Mouse (Mus musculus) MEL (cell line): ENCODE data around the gene Htr5b. TPM values are rescaled to one million over a fixed set of nuclear protein-coding genes. Genes with fewer than 3 reads are reported as not detected.

ENCODE experiments used
- DNase-seq: peaks from one replicate; pipeline ENCODE4 v3.0.0; 2011; ENCODE audit warnings: low read depth, low spot score
- H3K27ac ChIP-seq: 2 replicates; pipeline ENCODE4 v1.5.1; 2012; ENCODE audit warnings: low read depth, mild to moderate bottlenecking, control low read depth, low read length, moderate library complexity; ENCODE audit not compliant: control insufficient read depth
- H3K27me3 ChIP-seq, 2 experiments: fragments of 150-350 bp in 1 of 2; sonication (generic) in 1 of 2; 2 replicates each; pipeline ENCODE4 v1.6.1; 2012; ENCODE audit warnings: low read length in 2 of 2, mild to moderate bottlenecking in 2 of 2, improper control_type of control experiment in 1 of 2, moderate library complexity in 1 of 2; ENCODE audit not compliant: insufficient read depth in 2 of 2, control insufficient read depth in 1 of 2
- H3K36me3 ChIP-seq, 2 experiments: 2 replicates each; pipeline ENCODE4 v1.6.1; 2012 to 2014; ENCODE audit warnings: low read length in 2 of 2, improper control_type of control experiment in 1 of 2, inconsistent platforms in 1 of 2, mild to moderate bottlenecking in 1 of 2; ENCODE audit not compliant: insufficient read depth in 2 of 2, control insufficient read depth in 1 of 2
- H3K4me1 ChIP-seq, 2 experiments: fragments of 150-350 bp in 1 of 2; sonication (generic) in 1 of 2; 2 replicates each; pipeline ENCODE4 v1.6.1; 2012; ENCODE audit warnings: low read length in 2 of 2, improper control_type of control experiment in 1 of 2, mild to moderate bottlenecking in 1 of 2; ENCODE audit not compliant: insufficient read depth in 2 of 2, control insufficient read depth in 1 of 2
- H3K4me3 ChIP-seq, 2 experiments: fragments of 150-350 bp in 1 of 2; sonication (generic) in 1 of 2; 2 replicates each; pipeline ENCODE4 v1.5.1; 2012; ENCODE audit warnings: low read depth in 2 of 2, low read length in 2 of 2, mild to moderate bottlenecking in 2 of 2, moderate library complexity in 2 of 2, control low read depth in 1 of 2, improper control_type of control experiment in 1 of 2; ENCODE audit not compliant: control insufficient read depth in 1 of 2, insufficient read depth in 1 of 2
- H3K79me2 ChIP-seq: 2 replicates; pipeline ENCODE4 v1.6.1; 2012; ENCODE audit warnings: mild to moderate bottlenecking, low read length, moderate library complexity; ENCODE audit not compliant: control insufficient read depth, poor library complexity, insufficient read depth
- H3K9ac ChIP-seq: 2 replicates; pipeline ENCODE4 v1.6.1; 2012; ENCODE audit warnings: low read depth, mild to moderate bottlenecking, control low read depth, low read length, moderate library complexity; ENCODE audit not compliant: control insufficient read depth, poor library complexity, severe bottlenecking
- H3K9me3 ChIP-seq: fragments of 150-350 bp; sonication (generic); replicated peaks from 2 replicates; pipeline ENCODE4 v1.6.1; 2012; ENCODE audit warnings: mild to moderate bottlenecking, low read length, improper control_type of control experiment, moderate library complexity; ENCODE audit not compliant: insufficient read depth
- CTCF ChIP-seq, 3 experiments: IDR thresholded peaks in 2 of 3; conservative IDR thresholded peaks in 1 of 3; 2 replicates each; pipeline ENCODE4 v1.5.1; 2011 to 2012; ENCODE audit warnings: low read length in 3 of 3, low read depth in 2 of 3, mild to moderate bottlenecking in 2 of 3, improper control_type of control experiment in 1 of 3, inconsistent platforms in 1 of 3, mixed read lengths in 1 of 3, moderate library complexity in 1 of 3; ENCODE audit not compliant: control insufficient read depth in 1 of 3, insufficient read depth in 1 of 3, poor library complexity in 1 of 3, severe bottlenecking in 1 of 3
- EP300 ChIP-seq, 2 experiments: IDR thresholded peaks; 2 replicates each; pipeline ENCODE4 v1.6.1; 2011; ENCODE audit warnings: improper control_type of control experiment in 2 of 2, low read length in 2 of 2, low read depth in 1 of 2, mild to moderate bottlenecking in 1 of 2
- ETS1 ChIP-seq: IDR thresholded peaks from 2 replicates; pipeline ENCODE4 v1.6.1; 2012; ENCODE audit warnings: low read depth, mild to moderate bottlenecking, inconsistent platforms, low read length, improper control_type of control experiment, moderate library complexity
- GABPA ChIP-seq: IDR thresholded peaks from 2 replicates; pipeline ENCODE4 v1.6.1; 2012; ENCODE audit warnings: low read depth, mild to moderate bottlenecking, inconsistent platforms, low read length, improper control_type of control experiment, moderate library complexity
- GATA1 ChIP-seq: IDR thresholded peaks from 2 replicates; pipeline ENCODE4 v1.6.1; 2011; ENCODE audit warnings: low read depth, low read length, improper control_type of control experiment
- MAFK ChIP-seq: IDR thresholded peaks from 2 replicates; pipeline ENCODE4 v1.6.1; 2011; ENCODE audit warnings: low read depth, mild to moderate bottlenecking, low read length, improper control_type of control experiment, borderline replicate concordance
- MEF2A ChIP-seq: IDR thresholded peaks from 2 replicates; pipeline ENCODE4 v1.6.1; 2014; ENCODE audit warnings: low read depth, mild to moderate bottlenecking, inconsistent platforms, low read length, improper control_type of control experiment; ENCODE audit not compliant: poor library complexity, insufficient replicate concordance, severe bottlenecking; ENCODE audit errors: extremely low read depth
- MYB ChIP-seq: IDR thresholded peaks from 2 replicates; pipeline ENCODE4 v1.6.1; 2011; ENCODE audit warnings: mild to moderate bottlenecking, low read depth, low read length, improper control_type of control experiment
- POLR2AphosphoS5 ChIP-seq: IDR thresholded peaks from 2 replicates; pipeline ENCODE4 v1.6.1; 2012; ENCODE audit warnings: low read depth, borderline replicate concordance, mild to moderate bottlenecking, inconsistent platforms, low read length, moderate library complexity, mixed read lengths
- RCOR1 ChIP-seq: IDR thresholded peaks from 2 replicates; pipeline ENCODE4 v1.6.1; 2012; ENCODE audit warnings: low read depth, mild to moderate bottlenecking, inconsistent platforms, low read length, improper control_type of control experiment
- TAL1 ChIP-seq: IDR thresholded peaks from 2 replicates; pipeline ENCODE4 v1.6.1; 2012; ENCODE audit warnings: mild to moderate bottlenecking, inconsistent platforms, low read length, moderate library complexity, mixed read lengths
- TCF12 ChIP-seq: IDR thresholded peaks from 2 replicates; pipeline ENCODE4 v1.6.1; 2014; ENCODE audit warnings: low read depth, mild to moderate bottlenecking, inconsistent platforms, low read length, improper control_type of control experiment, moderate library complexity
- UBTF ChIP-seq: IDR thresholded peaks from 2 replicates; pipeline ENCODE4 v1.6.1; 2012; ENCODE audit warnings: low read depth, mild to moderate bottlenecking, inconsistent platforms, low read length, improper control_type of control experiment, moderate library complexity, borderline replicate concordance; ENCODE audit not compliant: insufficient read depth
- ZKSCAN1 ChIP-seq: IDR thresholded peaks from 2 replicates; pipeline ENCODE4 v1.6.1; 2012; ENCODE audit warnings: low read depth, mild to moderate bottlenecking, inconsistent platforms, low read length, improper control_type of control experiment, moderate library complexity
- ZNF384 ChIP-seq: IDR thresholded peaks from 2 replicates; pipeline ENCODE4 v1.6.1; 2012; ENCODE audit warnings: low read depth, mild to moderate bottlenecking, inconsistent platforms, low read length, improper control_type of control experiment
- polyA plus RNA-seq, 2 experiments: library from polyadenylated mRNA; stranded (reverse) in 1 of 2; unstranded in 1 of 2; fragments of >175 nt in 1 of 2; fragments of >200 nt in 1 of 2; gene quantifications; 2 replicates each; pipeline versions ENCODE4 v1.2.1 to v1.2.4; 2012; ENCODE audit warnings: low replicate concordance in 2 of 2, low read depth in 1 of 2; ENCODE audit not compliant: insufficient read length in 2 of 2, insufficient read depth in 1 of 2, missing spikeins in 1 of 2
- total RNA-seq: library from RNA; depleted of rRNA; stranded (reverse); fragments of 300-350 nt; gene quantifications from 2 replicates; pipeline ENCODE4 v1.2.3, GENCODE M21; 2012

The Htr5b gene
- total and polyA plus RNA-seq, 3 experiments = not detected

GRCm38 (mm10) chr1:121511966-121512365, 16.3 kb downstream of the Htr5b start:
- Histone ChIP-seq H3K9me3 (no peaks in the 10 kb centered on the region), H3K27me3 (no peaks in the 10 kb centered on the region), H3K4me3 (no peak overlapping the region), H3K27ac (no peak overlapping the region), H3K79me2 (no peaks in the 10 kb centered on the region), H3K36me3 (peaks cover 0 to 10% of the 10 kb centered on the region in 2 experiments; a peak in 2 of 4 replicates), H3K4me1 (peaks cover 5 to 20% of the 10 kb centered on the region in 2 experiments; a peak in 3 of 4 replicates), H3K9ac (no peak overlapping the region)
- peak; percentile 60 for DNase-seq
- peak; percentile 63 for TF ChIP-seq RCOR1
- no peak for TF ChIP-seq CTCF (IDR thresholded peaks at IDR 0.05 in 2 of 3, conservative IDR thresholded peaks at IDR 0.05 in 1 of 3; ENCODE audit: control insufficient read depth in 1 of 3, insufficient read depth in 1 of 3, low read depth in 2 of 3, low read length in 3 of 3, poor library complexity in 1 of 3, severe bottlenecking in 1 of 3)
- TF ChIP-seq EP300 (IDR thresholded peaks at IDR 0.05; ENCODE audit: low read depth in 1 of 2, low read length in 2 of 2) = peak; percentile 24 to 67; a peak in 3 of 4 replicates
- TF ChIP-seq GATA1 = peak; percentile 58

- Histone ChIP-seq H3K9ac (no peak overlapping the region), H3K4me3 (no peak overlapping the region), H3K4me1 (peaks cover 5 to 20% of the 10 kb centered on the region in 2 experiments; a peak in 3 of 4 replicates), H3K9me3 (no peaks in the 10 kb centered on the region), H3K79me2 (no peaks in the 10 kb centered on the region), H3K36me3 (peaks cover 0 to 10% of the 10 kb centered on the region in 2 experiments; a peak in 2 of 4 replicates), H3K27me3 (no peaks in the 10 kb centered on the region), H3K27ac (no peak overlapping the region)
- peak; percentile 30 for DNase-seq
- TF ChIP-seq MYB (no peak), UBTF (no peak)
Measured at GRCm38 (mm10) chr1:121511186-121511585, 17.1 kb downstream of the Htr5b start.

- peaks cover 5 to 20% of the 10 kb centered on the region in 2 experiments; a peak in 3 of 4 replicates for H3K4me1 ChIP-seq
- H3K9ac ChIP-seq = no peak overlapping the region
- no peak overlapping the region for H3K27ac ChIP-seq
- TF ChIP-seq MEF2A (no peak), GABPA (no peak), ZKSCAN1 (no peak), TAL1 (no peak), EP300 (IDR thresholded peaks at IDR 0.05; ENCODE audit: low read depth in 1 of 2, low read length in 2 of 2) (no peak), ETS1 (no peak), ZNF384 (peak; percentile 51; the same call in 1 of the 2 replicates), TCF12 (no peak), MAFK (no peak), POLR2AphosphoS5 (no peak), GATA1 (peak; percentile 23; the same call in 1 of the 2 replicates)
- no peaks in the 10 kb centered on the region for H3K79me2 ChIP-seq
- H3K9me3 ChIP-seq = no peaks in the 10 kb centered on the region
- peak; percentile 66 for DNase-seq
- no peaks in the 10 kb centered on the region for H3K27me3 ChIP-seq
- H3K4me3 ChIP-seq = no peak overlapping the region
- H3K36me3 ChIP-seq = peaks cover 0 to 10% of the 10 kb centered on the region in 2 experiments; a peak in 2 of 4 replicates
Measured at GRCm38 (mm10) chr1:121510420-121511140, 17.7 kb downstream of the Htr5b start.
